Mouse (Mus musculus): ENCODE measurements around the gene Tmem259.

DNA sequence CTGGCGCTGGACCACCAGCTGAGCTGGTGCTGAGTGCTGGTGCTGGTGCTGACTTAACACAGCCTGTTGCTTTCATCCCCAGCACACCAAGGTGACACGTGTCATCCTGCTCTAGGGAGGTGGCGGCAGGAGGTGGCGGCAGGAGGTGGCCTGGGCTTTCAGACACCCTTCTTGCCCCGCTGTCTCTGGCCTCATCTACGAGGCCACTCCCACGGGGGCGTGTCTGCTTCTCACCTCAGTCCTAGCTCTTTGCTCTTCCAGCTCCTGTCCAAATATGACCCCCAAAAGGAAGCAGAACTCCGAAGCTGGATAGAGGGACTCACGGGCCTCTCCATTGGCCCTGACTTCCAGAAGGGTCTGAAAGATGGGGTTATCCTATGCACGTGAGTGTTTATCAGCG, 7.0 kb upstream of the Tmem259 start:
- TF ChIP-seq CTCF (IDR thresholded peaks at IDR 0.05; ENCODE audit: low read depth, low read length), result no peak
- no peak for TF ChIP-seq POLR2A (IDR thresholded peaks at IDR 0.05; ENCODE audit: extremely low read depth, insufficient read depth, low read length)
